Mouse (Mus musculus): ENCODE measurements around the gene Bmp8a.
A peak's percentile ranks its signal among the peaks of the same experiment; 100 is the strongest.
"Not testable (repeated sequence)": the region's sequence is repeated elsewhere in the genome, so short reads cannot be mapped to it uniquely, and the experiment has no call there.

Bmp8a gene

GRCm38 (mm10) chr4:123308292-123308691, 34.8 kb downstream of the Bmp8a start:
- Histone ChIP-seq H3K36me3 (ENCODE audit: control insufficient read depth, insufficient read depth, low read length, poor library complexity, severe bottlenecking) (no peaks in the 10 kb centered on the region), H3K27me3 (ENCODE audit: control insufficient read depth, insufficient read depth, low read length, poor library complexity, severe bottlenecking) (no peaks in the 10 kb centered on the region; the same call in 1 of the 2 replicates)
- no peak for DNase-seq (ENCODE audit: low read depth, low spot score)

- no peak for DNase-seq (ENCODE audit: low read depth, low spot score)
- Histone ChIP-seq H3K27me3 (ENCODE audit: control insufficient read depth, insufficient read depth, low read length, poor library complexity, severe bottlenecking) (no peaks in the 10 kb centered on the region), H3K36me3 (ENCODE audit: control insufficient read depth, insufficient read depth, low read length, poor library complexity, severe bottlenecking) (peaks cover 2% of the 10 kb centered on the region; the same call in 1 of the 2 replicates)
These were observed 36.1 kb downstream of the Bmp8a start for GRCm38 (mm10) chr4:123306999-123307398.

GRCm38 (mm10) chr4:123305789-123306188, 37.3 kb downstream of the Bmp8a start:
- Histone ChIP-seq H3K36me3 (ENCODE audit: control insufficient read depth, insufficient read depth, low read length, poor library complexity, severe bottlenecking) (peaks cover 2% of the 10 kb centered on the region; the same call in 1 of the 2 replicates), H3K27me3 (ENCODE audit: control insufficient read depth, insufficient read depth, low read length, poor library complexity, severe bottlenecking) (no peaks in the 10 kb centered on the region)
- DNase-seq (ENCODE audit: low read depth, low spot score): peak; percentile 69

GRCm38 (mm10) chr4:123298980-123299670, 43.9 kb downstream of the Bmp8a start:
- no peaks in the 10 kb centered on the region for H3K27me3 ChIP-seq (ENCODE audit: control insufficient read depth, insufficient read depth, low read length, poor library complexity, severe bottlenecking)
- peaks cover 9% of the 10 kb centered on the region for H3K36me3 ChIP-seq (ENCODE audit: control insufficient read depth, insufficient read depth, low read length, poor library complexity, severe bottlenecking)
- no peak for DNase-seq (ENCODE audit: low read depth, low spot score)

GRCm38 (mm10) chr4:123298226-123298625, 44.8 kb downstream of the Bmp8a start:
- no peak for DNase-seq (ENCODE audit: low read depth, low spot score)
- Histone ChIP-seq H3K36me3 (ENCODE audit: control insufficient read depth, insufficient read depth, low read length, poor library complexity, severe bottlenecking) (peaks cover 11% of the 10 kb centered on the region), H3K27me3 (ENCODE audit: control insufficient read depth, insufficient read depth, low read length, poor library complexity, severe bottlenecking) (no peaks in the 10 kb centered on the region)

- peaks cover 13% of the 10 kb centered on the region for H3K36me3 ChIP-seq (ENCODE audit: control insufficient read depth, insufficient read depth, low read length, poor library complexity, severe bottlenecking)
- no peak for DNase-seq (ENCODE audit: low read depth, low spot score)
- H3K27me3 ChIP-seq (ENCODE audit: control insufficient read depth, insufficient read depth, low read length, poor library complexity, severe bottlenecking): no peaks in the 10 kb centered on the region
These were observed 45.7 kb downstream of the Bmp8a start for GRCm38 (mm10) chr4:123297195-123297960.

GRCm38 (mm10) chr4:123296148-123296534, 46.9 kb downstream of the Bmp8a start:
- H3K27me3 ChIP-seq (ENCODE audit: control insufficient read depth, insufficient read depth, low read length, poor library complexity, severe bottlenecking): no peaks in the 10 kb centered on the region
- no peak for DNase-seq (ENCODE audit: low read depth, low spot score)
- H3K36me3 ChIP-seq (ENCODE audit: control insufficient read depth, insufficient read depth, low read length, poor library complexity, severe bottlenecking): peaks cover 20% of the 10 kb centered on the region

- Histone ChIP-seq H3K36me3 (ENCODE audit: control insufficient read depth, insufficient read depth, low read length, poor library complexity, severe bottlenecking) (peaks cover 24% of the 10 kb centered on the region), H3K27me3 (ENCODE audit: control insufficient read depth, insufficient read depth, low read length, poor library complexity, severe bottlenecking) (no peaks in the 10 kb centered on the region)
- DNase-seq (ENCODE audit: low read depth, low spot score): no peak
These were observed 47.4 kb downstream of the Bmp8a start for GRCm38 (mm10) chr4:123295516-123296147.

GRCm38 (mm10) chr4:123295026-123295425, 48.0 kb downstream of the Bmp8a start:
- H3K36me3 ChIP-seq (ENCODE audit: control insufficient read depth, insufficient read depth, low read length, poor library complexity, severe bottlenecking): peaks cover 24% of the 10 kb centered on the region

GRCm38 (mm10) chr4:123293661-123294443, 49.2 kb downstream of the Bmp8a start:
- Histone ChIP-seq H3K27me3 (ENCODE audit: control insufficient read depth, insufficient read depth, low read length, poor library complexity, severe bottlenecking) (no peaks in the 10 kb centered on the region), H3K36me3 (ENCODE audit: control insufficient read depth, insufficient read depth, low read length, poor library complexity, severe bottlenecking) (peaks cover 28% of the 10 kb centered on the region)
- DNase-seq (ENCODE audit: low read depth, low spot score): no peak

More at GRCm38 (mm10) chr4:123295026-123295425, 48.0 kb downstream of the Bmp8a start:
- DNase-seq (ENCODE audit: low read depth, low spot score); H3K27me3 ChIP-seq (ENCODE audit: control insufficient read depth, insufficient read depth, low read length, poor library complexity, severe bottlenecking): not testable (repeated sequence)

GRCm38 (mm10) chr4:123292989-123293388, 50.1 kb downstream of the Bmp8a start:
- no peak for DNase-seq (ENCODE audit: low read depth, low spot score)

GRCm38 (mm10) chr4:123292390-123292789, 50.7 kb downstream of the Bmp8a start:
- DNase-seq (ENCODE audit: low read depth, low spot score): no peak
- Histone ChIP-seq H3K36me3 (ENCODE audit: control insufficient read depth, insufficient read depth, low read length, poor library complexity, severe bottlenecking) (peaks cover 30% of the 10 kb centered on the region), H3K27me3 (ENCODE audit: control insufficient read depth, insufficient read depth, low read length, poor library complexity, severe bottlenecking) (no peaks in the 10 kb centered on the region)

More at GRCm38 (mm10) chr4:123292989-123293388, 50.1 kb downstream of the Bmp8a start:
- H3K27me3 ChIP-seq (ENCODE audit: control insufficient read depth, insufficient read depth, low read length, poor library complexity, severe bottlenecking): no peaks in the 10 kb centered on the region
- peaks cover 30% of the 10 kb centered on the region for H3K36me3 ChIP-seq (ENCODE audit: control insufficient read depth, insufficient read depth, low read length, poor library complexity, severe bottlenecking)

GRCm38 (mm10) chr4:123289038-123289437, 54.0 kb downstream of the Bmp8a start:
- DNase-seq (ENCODE audit: low read depth, low spot score): no peak
- Histone ChIP-seq H3K36me3 (ENCODE audit: control insufficient read depth, insufficient read depth, low read length, poor library complexity, severe bottlenecking) (peaks cover 28% of the 10 kb centered on the region), H3K27me3 (ENCODE audit: control insufficient read depth, insufficient read depth, low read length, poor library complexity, severe bottlenecking) (no peaks in the 10 kb centered on the region)

GRCm38 (mm10) chr4:123286790-123287189, 56.3 kb downstream of the Bmp8a start:
- no peaks in the 10 kb centered on the region for H3K27me3 ChIP-seq (ENCODE audit: control insufficient read depth, insufficient read depth, low read length, poor library complexity, severe bottlenecking)
- H3K36me3 ChIP-seq (ENCODE audit: control insufficient read depth, insufficient read depth, low read length, poor library complexity, severe bottlenecking): peaks cover 17% of the 10 kb centered on the region
- no peak for DNase-seq (ENCODE audit: low read depth, low spot score)

All from splenic B cell, adult 2 months (primary cell).